Mouse (Mus musculus) spleen, adult 2 months (tissue): ENCODE data around the gene Smarce1.

Experiments used
- CTCF ChIP-seq: fragments of 200-500 bp; IDR thresholded peaks from 2 replicates; pipeline ENCODE4 v1.5.1; 2011; ENCODE audit warnings: mild to moderate bottlenecking, inconsistent platforms; ENCODE audit not compliant: insufficient read depth, insufficient read length, insufficient replicate concordance; ENCODE audit errors: extremely low read depth
- POLR2A ChIP-seq: fragments of 200-500 bp; IDR thresholded peaks from 2 replicates; pipeline ENCODE4 v1.6.1; 2011; ENCODE audit warnings: low read depth, low read length, inconsistent platforms

DNA sequence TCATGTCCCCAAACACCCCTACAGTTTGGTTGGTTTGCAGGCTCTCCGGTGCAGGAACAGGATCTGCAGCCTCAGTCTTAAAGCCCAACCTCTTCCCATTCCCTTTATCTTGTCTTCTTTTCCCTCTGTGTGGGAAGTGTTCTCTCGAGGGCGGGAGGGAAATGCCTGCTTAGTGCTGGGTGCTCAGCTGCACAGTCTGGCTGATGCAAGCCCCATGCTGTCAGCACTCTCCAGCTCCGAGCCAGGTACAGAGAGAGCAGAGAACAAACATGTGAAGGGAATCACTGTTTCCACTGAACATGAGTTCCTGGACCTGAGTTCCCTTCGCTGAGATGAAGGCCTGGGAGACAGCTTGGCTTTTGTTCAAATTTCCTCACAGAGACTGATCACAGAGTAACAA is 19.4 kb upstream of the Smarce1 start:
- TF ChIP-seq CTCF (no peak), POLR2A (no peak)
